Mouse (Mus musculus): ENCODE data around the gene Ttc9. TPM values are rescaled to one million over a fixed set of nuclear protein-coding genes. Genes with fewer than 3 reads are reported as not detected.

Ttc9 gene
- 0.77 and 1.2 TPM in 2 replicates for polyA plus RNA-seq (2014; fragmentation: Nextera tagmentation; extraction: Ambion mirVana)

DNA sequence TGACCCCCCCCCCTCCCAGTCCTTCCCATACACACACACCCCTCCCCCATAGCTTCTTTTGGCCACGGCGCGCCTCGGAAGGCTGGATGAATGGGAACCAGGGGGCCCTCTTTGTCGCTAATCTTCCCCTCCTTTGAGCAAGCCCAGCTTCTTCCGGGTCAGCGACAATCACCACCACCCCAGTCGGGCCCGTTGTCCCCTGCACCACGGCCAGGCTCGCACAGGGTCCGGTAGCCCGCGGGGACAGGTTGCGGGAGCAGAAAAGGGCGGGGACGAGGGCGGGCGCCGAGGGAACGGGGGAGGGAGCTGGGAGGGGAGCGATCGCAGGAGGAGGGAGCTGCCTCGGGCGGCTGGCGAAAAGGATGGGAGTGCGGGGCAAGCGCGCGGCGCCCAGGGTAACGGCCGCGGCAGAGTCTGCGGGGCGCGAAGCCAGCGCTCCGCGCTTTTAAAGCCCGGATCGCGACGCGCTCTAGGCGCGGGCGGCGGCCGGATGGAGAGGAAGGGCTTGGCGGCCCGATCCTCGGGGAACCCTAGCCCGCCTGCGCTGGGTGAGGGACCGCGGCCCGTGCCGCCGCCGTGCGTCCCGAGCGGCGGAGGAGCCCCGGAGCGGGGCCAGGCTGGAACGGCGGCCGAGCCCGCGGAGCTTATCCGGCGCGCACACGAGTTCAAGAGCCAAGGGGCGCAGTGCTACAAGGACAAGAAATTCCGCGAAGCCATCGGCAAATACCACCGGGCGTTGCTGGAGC, at the start of gene Ttc9:
Gene Ttc9 (plus strand): TSS at position 335 of the 746 bp plus-strand sequence.
- H3K36me3 ChIP-seq (ENCODE audit: control insufficient read depth, insufficient read depth, low read length) = no peaks in the 10 kb centered on the region
- H3K9ac ChIP-seq (ENCODE audit: low read depth, low read length) = peak within 1 kb of the TSS; percentile 69
- H3K4me3 ChIP-seq (ENCODE audit: low read depth, low read length) = peak within 1 kb of the TSS; percentile 54
- 0 out of 2 replicates have a peak, but pooled peaks cover 3% of the 10 kb centered on the region for H3K4me1 ChIP-seq (ENCODE audit: control insufficient read depth, insufficient read depth, low read length)
- H3K27me3 ChIP-seq (ENCODE audit: control insufficient read depth, insufficient read depth, low read length) = peaks cover 50% of the 10 kb centered on the region
- no peak within 1 kb of the TSS for H3K27ac ChIP-seq (ENCODE audit: low read depth, low read length)
- no peaks in the 10 kb centered on the region for H3K9me3 ChIP-seq (replicated peaks; ENCODE audit: control insufficient read depth, low read length)
- ATAC-seq (replicated peaks; ENCODE audit: insufficient number of reproducible peaks, low FRiP score, low TSS enrichment) = 0 out of 2 replicates have a peak, but pooled peaks have one; percentile 31
- under 1% methylated on average over 76 of the region's 82 CpGs for WGBS (ENCODE audit: insufficient replicate concordance)
- peak within 1 kb of the TSS; percentile 82 for H3K4me2 ChIP-seq

DNA sequence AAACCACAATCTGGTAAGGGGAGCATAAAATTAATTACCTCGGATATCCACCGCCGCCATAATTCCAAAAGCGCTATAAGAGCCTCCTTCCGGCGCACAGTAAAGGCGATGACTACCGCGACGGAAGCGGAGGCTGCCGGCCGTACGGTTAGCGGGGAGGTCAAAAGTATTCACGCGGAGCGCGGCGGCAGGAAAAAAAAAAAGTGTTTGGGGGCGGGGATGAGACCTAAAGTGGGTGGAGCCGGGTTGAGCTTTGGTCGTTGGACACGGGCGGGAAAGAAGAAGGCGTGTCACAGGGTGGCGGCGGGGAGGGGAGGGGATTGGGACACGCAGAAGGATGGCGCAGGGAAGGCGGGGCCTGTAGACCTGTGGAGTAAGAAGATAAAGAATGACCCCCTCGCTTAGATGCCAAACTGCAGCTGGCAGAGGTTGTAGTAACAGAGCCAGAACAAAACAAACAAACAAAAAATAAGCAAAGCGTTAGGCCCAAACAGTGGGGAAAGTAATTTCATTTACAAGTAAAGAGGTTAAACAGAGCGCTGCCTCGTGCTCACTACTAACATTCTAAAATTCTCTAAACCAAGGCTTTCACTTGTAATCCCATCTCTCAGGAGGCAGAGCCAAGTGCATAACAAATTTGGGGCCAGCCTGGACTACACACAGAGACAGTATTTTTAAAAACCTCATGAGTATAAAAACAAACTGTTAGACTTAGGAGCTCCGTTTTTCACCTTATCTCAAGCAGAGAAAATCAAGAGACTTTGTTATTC, 36.0 kb upstream of the Ttc9 start, which contains the start of gene Med6:
Gene Med6 (minus strand): TSS at position 107 of the 770 bp plus-strand sequence.
- Histone ChIP-seq H3K36me3 (ENCODE audit: control insufficient read depth, insufficient read depth, low read length) (peaks cover 2% of the 10 kb centered on the region; the same call in 1 of the 2 replicates), H3K4me2 (peak within 1 kb of the TSS; percentile 84), H3K4me1 (ENCODE audit: control insufficient read depth, insufficient read depth, low read length) (no peaks in the 10 kb centered on the region), H3K27ac (ENCODE audit: low read depth, low read length) (peak within 1 kb of the TSS; percentile 77), H3K27me3 (ENCODE audit: control insufficient read depth, insufficient read depth, low read length) (no peaks in the 10 kb centered on the region), H3K9ac (ENCODE audit: low read depth, low read length) (peak within 1 kb of the TSS; percentile 89), H3K4me3 (ENCODE audit: low read depth, low read length) (peak within 1 kb of the TSS; percentile 93), H3K9me3 (replicated peaks; ENCODE audit: control insufficient read depth, low read length) (no peaks in the 10 kb centered on the region)
- peak; percentile 97 for ATAC-seq (replicated peaks; ENCODE audit: insufficient number of reproducible peaks, low FRiP score, low TSS enrichment)
- 4% methylated on average over 36 of the region's 36 CpGs for WGBS (ENCODE audit: insufficient replicate concordance)

DNA sequence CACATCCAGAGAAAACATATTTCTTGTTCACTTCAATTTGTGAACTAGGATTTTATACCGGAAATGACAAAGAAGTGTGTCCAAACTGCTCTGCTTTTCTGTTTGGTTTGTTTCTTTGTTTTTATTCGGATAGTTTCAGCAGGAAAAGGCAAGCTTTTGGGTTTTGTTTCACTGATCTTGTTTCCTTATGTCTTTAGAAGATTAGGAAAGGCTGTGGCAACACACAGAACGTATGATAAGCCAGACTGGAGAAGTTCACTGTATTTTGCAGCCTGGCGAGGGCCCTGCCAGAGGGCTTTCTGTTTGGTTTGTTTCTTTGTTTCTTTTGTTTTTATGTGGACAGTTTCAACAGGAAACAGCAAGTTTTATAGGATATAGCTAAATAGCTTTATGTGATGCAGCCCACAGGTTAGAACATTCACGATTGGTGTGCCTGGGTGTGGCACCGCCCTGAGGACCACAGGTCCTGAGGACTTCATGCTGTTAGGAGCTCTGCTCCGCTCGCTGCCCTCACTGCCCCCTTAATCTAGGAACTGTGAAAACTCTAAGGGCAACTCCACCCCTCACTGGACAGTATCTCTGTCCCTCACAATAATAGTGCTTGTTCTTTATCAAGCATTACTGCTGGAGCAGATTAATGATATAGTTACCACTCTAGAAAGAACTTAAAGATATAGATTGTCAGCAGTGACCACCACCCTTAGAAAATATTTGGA, 34.3 kb upstream of the Ttc9 start:
- Histone ChIP-seq H3K9me3 (replicated peaks; ENCODE audit: control insufficient read depth, low read length) (no peaks in the 10 kb centered on the region), H3K27ac (ENCODE audit: low read depth, low read length) (peak overlapping the region; percentile 22), H3K4me3 (ENCODE audit: low read depth, low read length) (no peak overlapping the region), H3K27me3 (ENCODE audit: control insufficient read depth, insufficient read depth, low read length) (no peaks in the 10 kb centered on the region), H3K4me2 (no peak overlapping the region), H3K4me1 (ENCODE audit: control insufficient read depth, insufficient read depth, low read length) (no peaks in the 10 kb centered on the region), H3K36me3 (ENCODE audit: control insufficient read depth, insufficient read depth, low read length) (no peaks in the 10 kb centered on the region), H3K9ac (ENCODE audit: low read depth, low read length) (no peak overlapping the region)
- WGBS (ENCODE audit: insufficient replicate concordance) = 55% methylated on average over 8 of the region's 8 CpGs
- ATAC-seq (replicated peaks; ENCODE audit: insufficient number of reproducible peaks, low FRiP score, low TSS enrichment) = no peak

DNA sequence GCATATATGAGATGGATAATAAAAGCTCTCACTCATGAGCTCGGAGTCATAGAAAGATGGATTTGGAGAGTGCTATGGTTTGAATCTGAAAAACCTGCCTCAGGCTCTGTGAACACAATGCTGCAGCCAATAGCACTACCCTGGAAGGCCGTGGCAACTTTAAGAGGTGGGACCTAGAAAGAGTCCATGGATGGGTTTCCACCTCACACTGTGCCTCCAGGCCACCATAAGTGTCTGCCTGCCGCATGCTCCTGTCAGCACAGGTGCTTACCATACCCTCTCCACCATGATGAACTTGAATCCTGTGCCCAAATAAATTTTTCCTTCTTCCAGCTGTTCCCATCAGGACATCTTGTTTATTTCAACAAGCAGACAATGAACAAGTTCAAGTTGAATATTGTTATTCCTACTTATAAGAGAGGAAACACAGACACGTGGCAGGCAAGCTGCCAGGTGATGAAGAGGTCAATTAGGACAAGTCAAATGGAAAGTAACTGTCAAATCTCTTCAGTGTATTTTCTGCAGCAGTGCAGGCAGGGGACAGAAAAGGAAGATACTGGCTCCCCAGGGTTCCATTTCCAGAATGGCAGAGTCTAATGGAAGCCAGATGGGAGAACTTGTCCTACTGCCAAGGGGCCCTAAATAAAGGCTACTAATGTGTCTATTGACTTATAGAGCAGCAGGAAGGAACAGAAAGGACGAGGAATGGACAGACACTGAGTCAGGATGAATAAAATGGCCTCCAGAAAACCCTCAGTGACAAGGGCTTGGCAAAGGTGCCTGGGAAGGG, 25.9 kb upstream of the Ttc9 start:
- Histone ChIP-seq H3K9me3 (replicated peaks; ENCODE audit: control insufficient read depth, low read length) (no peaks in the 10 kb centered on the region), H3K9ac (ENCODE audit: low read depth, low read length) (no peak overlapping the region), H3K4me2 (no peak overlapping the region), H3K27me3 (ENCODE audit: control insufficient read depth, insufficient read depth, low read length) (no peaks in the 10 kb centered on the region), H3K4me3 (ENCODE audit: low read depth, low read length) (no peak overlapping the region), H3K36me3 (ENCODE audit: control insufficient read depth, insufficient read depth, low read length) (no peaks in the 10 kb centered on the region), H3K27ac (ENCODE audit: low read depth, low read length) (no peak overlapping the region), H3K4me1 (ENCODE audit: control insufficient read depth, insufficient read depth, low read length) (no peaks in the 10 kb centered on the region)
- WGBS (ENCODE audit: insufficient replicate concordance) = 58% methylated on average over 5 of the region's 5 CpGs
- ATAC-seq (replicated peaks; ENCODE audit: insufficient number of reproducible peaks, low FRiP score, low TSS enrichment) = no peak

DNA sequence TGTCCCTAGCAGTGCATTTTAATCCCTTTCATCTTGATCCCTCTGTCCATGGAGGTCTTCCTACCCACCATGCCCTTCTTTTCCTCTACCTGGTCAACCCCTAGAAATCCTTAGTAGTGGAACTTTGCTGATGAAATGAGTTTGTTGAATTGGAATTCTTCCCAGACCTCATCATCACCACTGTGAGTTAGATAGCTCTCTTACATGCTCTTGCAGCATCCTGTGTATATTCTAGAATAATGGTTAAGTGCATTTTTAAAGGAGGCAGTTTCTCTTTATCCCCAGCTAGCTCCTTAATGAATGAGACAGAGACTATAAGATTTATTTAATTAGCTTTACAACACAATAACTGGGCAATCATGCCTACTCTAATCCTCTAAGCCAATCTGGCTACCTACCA, 21.6 kb upstream of the Ttc9 start:
- Histone ChIP-seq H3K9me3 (replicated peaks; ENCODE audit: control insufficient read depth, low read length) (no peaks in the 10 kb centered on the region), H3K27ac (ENCODE audit: low read depth, low read length) (no peak overlapping the region), H3K27me3 (ENCODE audit: control insufficient read depth, insufficient read depth, low read length) (no peaks in the 10 kb centered on the region), H3K9ac (ENCODE audit: low read depth, low read length) (no peak overlapping the region), H3K4me3 (ENCODE audit: low read depth, low read length) (no peak overlapping the region), H3K4me1 (ENCODE audit: control insufficient read depth, insufficient read depth, low read length) (no peaks in the 10 kb centered on the region), H3K4me2 (no peak overlapping the region), H3K36me3 (ENCODE audit: control insufficient read depth, insufficient read depth, low read length) (no peaks in the 10 kb centered on the region)
- no peak for ATAC-seq (replicated peaks; ENCODE audit: insufficient number of reproducible peaks, low FRiP score, low TSS enrichment)

DNA sequence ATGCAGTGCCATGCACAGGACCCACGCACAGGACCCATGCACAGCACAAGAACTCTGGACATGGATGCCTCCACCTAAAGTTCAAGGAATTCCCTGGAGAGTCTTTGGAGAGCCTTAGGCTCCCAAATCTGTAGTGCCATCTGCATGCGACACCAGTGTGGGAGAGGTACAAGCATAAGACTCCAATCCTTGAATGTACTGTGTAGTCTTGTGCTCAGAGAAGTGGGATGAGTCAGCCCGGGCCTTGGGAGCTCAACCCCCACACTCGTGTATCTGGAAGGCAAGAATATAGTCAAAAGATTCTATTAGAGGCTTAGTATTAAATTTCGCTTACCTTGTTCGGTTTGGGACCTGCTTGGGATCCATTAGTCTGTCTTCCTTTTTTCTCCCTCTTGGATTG, 15.2 kb upstream of the Ttc9 start:
- no peaks in the 10 kb centered on the region for H3K36me3 ChIP-seq (ENCODE audit: control insufficient read depth, insufficient read depth, low read length)
- H3K9me3 ChIP-seq (replicated peaks; ENCODE audit: control insufficient read depth, low read length) = no peaks in the 10 kb centered on the region
- no peaks in the 10 kb centered on the region; the same call in 1 of the 2 replicates for H3K27me3 ChIP-seq (ENCODE audit: control insufficient read depth, insufficient read depth, low read length)
- no peak for ATAC-seq (replicated peaks; ENCODE audit: insufficient number of reproducible peaks, low FRiP score, low TSS enrichment)
- H3K9ac ChIP-seq (ENCODE audit: low read depth, low read length) = no peak overlapping the region
- WGBS (ENCODE audit: insufficient replicate concordance) = 78% methylated on average over 6 of the region's 6 CpGs
- H3K4me3 ChIP-seq (ENCODE audit: low read depth, low read length) = no peak overlapping the region
- H3K4me2 ChIP-seq = no peak overlapping the region
- no peaks in the 10 kb centered on the region for H3K4me1 ChIP-seq (ENCODE audit: control insufficient read depth, insufficient read depth, low read length)
- H3K27ac ChIP-seq (ENCODE audit: low read depth, low read length) = no peak overlapping the region

DNA sequence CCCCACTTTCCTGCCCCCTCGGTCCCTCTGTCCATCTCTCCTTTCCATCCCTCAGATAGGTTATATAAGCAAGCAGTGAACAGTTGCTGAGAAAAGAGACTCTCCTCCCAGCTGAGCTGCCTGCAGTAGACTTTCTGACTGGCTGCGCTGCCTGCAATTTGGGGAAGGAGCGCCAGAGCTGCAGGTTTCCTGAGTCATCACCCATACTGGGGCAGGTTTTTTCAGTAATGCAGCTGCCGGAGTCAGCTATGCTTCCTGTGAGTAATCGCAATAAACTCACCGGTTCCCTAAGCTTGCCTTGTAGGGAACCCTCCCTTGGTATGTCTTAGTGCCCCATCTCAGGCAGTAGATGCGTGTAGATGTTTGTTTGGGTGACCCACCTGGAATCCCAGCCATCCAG, 14.1 kb upstream of the Ttc9 start:
- Histone ChIP-seq H3K27me3 (ENCODE audit: control insufficient read depth, insufficient read depth, low read length) (no peaks in the 10 kb centered on the region; the same call in 1 of the 2 replicates), H3K4me2 (no peak overlapping the region), H3K27ac (ENCODE audit: low read depth, low read length) (no peak overlapping the region), H3K36me3 (ENCODE audit: control insufficient read depth, insufficient read depth, low read length) (no peaks in the 10 kb centered on the region), H3K4me1 (ENCODE audit: control insufficient read depth, insufficient read depth, low read length) (no peaks in the 10 kb centered on the region), H3K9me3 (replicated peaks; ENCODE audit: control insufficient read depth, low read length) (no peaks in the 10 kb centered on the region), H3K9ac (ENCODE audit: low read depth, low read length) (no peak overlapping the region), H3K4me3 (ENCODE audit: low read depth, low read length) (no peak overlapping the region)
- ATAC-seq (replicated peaks; ENCODE audit: insufficient number of reproducible peaks, low FRiP score, low TSS enrichment) = no peak
- whole genome bisulfite sequencing (ENCODE audit: insufficient replicate concordance) = 66% methylated on average over 7 of the region's 7 CpGs

DNA sequence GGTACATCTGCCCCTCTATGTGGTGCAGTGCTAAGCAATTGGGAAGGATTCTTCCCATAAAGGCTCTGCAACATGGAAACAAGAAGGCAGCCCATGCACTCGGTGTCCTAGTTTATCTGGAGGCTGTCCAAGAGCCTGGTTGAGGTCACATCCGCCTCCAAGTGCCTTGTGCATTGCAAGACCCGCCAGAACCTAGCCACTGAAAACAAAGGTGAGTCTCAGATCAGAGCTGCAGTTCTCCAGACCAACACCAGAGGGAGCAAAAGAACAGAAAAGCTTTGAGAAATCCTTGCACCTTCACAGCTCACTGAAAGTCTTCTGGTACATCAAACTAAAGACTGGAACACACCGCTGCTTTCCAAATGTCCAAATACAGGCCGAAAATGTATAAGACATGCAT, 11.7 kb upstream of the Ttc9 start:
- WGBS (ENCODE audit: insufficient replicate concordance) = 21% methylated on average over 5 of the region's 5 CpGs
- Histone ChIP-seq H3K9me3 (replicated peaks; ENCODE audit: control insufficient read depth, low read length) (no peaks in the 10 kb centered on the region), H3K27me3 (ENCODE audit: control insufficient read depth, insufficient read depth, low read length) (no peaks in the 10 kb centered on the region; the same call in 1 of the 2 replicates), H3K27ac (ENCODE audit: low read depth, low read length) (no peak overlapping the region), H3K4me2 (no peak overlapping the region), H3K9ac (ENCODE audit: low read depth, low read length) (no peak overlapping the region), H3K36me3 (ENCODE audit: control insufficient read depth, insufficient read depth, low read length) (no peaks in the 10 kb centered on the region), H3K4me1 (ENCODE audit: control insufficient read depth, insufficient read depth, low read length) (no peaks in the 10 kb centered on the region), H3K4me3 (ENCODE audit: low read depth, low read length) (no peak overlapping the region)
- no peak for ATAC-seq (replicated peaks; ENCODE audit: insufficient number of reproducible peaks, low FRiP score, low TSS enrichment)
